Mouse (Mus musculus): Measurements from ENCODE around the gene Acvr1.

Acvr1 gene

DNA sequence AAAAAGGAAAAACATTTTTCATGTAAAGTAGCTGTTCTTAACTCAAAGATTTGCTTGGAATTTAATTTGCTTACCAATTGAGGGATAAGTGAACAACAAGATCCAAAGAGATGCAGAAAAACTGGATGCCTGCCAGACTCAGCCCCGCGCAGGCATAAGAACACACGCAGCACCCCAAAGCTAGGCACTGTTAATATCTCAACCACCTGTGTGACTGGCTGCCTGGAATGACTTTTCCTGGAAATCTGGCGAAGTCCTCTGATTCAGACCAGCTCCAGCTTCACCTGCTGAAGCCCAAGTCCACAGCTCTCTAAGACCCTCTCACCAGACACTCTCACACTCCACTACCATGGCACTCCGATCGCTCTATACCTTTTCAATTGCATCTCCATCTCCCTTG, 42.6 kb downstream of the Acvr1 start:
- in situ Hi-C loops (cut with MboI; ENCODE audit: unreplicated experiment in 2 of 2) = no loop called here

DNA sequence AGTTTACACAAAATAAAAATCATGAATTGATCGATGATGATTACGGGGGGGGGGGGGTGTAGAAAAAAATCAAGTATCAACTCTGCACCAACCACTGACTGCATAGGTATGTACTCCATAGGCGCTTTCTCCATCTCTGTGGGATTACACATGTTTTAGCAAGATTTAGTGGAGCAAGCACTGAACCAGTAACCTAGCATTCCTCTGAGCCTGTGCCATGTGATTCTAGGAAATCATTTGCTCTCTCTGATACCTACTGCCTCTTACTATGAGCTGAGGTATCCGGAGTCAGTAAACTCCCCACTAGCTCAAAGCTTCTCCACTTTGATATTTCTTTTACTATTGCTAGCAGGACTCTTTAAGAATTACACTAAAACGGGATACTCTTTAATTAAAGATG, 43.1 kb downstream of the Acvr1 start:
- in situ Hi-C loops (cut with MboI; ENCODE audit: unreplicated experiment in 2 of 2) = no loop called here

DNA sequence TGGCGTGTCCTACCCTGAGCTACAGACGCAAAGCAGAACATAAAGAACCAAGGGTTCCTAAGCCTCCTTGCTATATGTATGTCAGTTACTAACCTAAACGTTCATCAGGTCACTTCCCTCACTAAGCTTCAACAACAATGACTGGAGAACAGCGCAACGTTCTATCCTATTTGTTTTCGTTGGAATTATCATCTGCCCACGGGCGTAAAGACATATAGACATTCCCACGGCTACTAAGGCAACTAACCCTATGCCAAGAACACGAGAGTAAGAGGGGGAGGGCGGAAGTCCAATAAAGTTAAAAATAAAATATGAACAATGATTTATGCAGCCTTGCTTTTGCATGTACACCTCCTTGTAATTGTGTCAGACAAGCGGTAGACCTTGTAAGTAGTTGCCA, 43.9 kb downstream of the Acvr1 start:
- in situ Hi-C loops (cut with MboI; ENCODE audit: unreplicated experiment in 2 of 2) = no loop called here

DNA sequence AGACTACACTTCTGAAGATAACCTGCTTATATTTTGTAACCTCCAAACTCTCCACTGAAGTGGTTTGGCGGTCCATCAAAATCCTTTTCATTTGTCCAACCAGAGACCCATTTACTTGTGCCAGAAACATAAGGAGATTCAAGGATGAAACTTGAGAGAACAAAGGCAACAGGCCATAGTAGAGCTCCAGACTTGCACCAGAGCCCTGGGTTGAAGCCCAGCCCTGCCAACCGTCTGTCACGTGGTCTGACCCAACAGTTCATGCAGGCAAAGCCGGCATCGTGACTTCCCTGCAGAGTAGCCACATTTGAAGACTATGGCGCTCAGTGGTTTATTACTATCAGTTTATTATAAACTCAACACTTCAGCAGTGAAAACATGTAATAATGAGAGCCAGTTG, 45.3 kb downstream of the Acvr1 start:
- in situ Hi-C loops (cut with MboI; ENCODE audit: unreplicated experiment in 2 of 2) = no loop called here

DNA sequence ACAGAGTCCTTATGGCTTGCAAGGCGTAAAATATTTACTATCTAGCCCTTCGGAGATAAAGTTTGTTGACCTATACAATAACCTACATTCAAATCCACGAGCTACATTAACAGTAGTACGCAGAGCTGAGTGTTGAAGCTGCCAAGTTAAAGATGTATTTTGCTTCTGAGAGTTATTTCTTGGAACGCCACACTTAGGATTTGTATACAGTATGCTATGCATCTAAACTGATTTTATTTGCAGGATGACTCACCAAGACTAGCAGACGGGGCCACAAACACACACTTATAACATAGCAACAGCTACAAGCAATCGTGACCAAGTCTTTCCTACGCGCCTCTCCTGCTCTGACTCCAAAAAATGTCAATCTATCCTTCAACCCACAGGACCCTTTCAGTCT, 46.2 kb downstream of the Acvr1 start:
- in situ Hi-C loops (cut with MboI; ENCODE audit: unreplicated experiment in 2 of 2) = no loop called here

DNA sequence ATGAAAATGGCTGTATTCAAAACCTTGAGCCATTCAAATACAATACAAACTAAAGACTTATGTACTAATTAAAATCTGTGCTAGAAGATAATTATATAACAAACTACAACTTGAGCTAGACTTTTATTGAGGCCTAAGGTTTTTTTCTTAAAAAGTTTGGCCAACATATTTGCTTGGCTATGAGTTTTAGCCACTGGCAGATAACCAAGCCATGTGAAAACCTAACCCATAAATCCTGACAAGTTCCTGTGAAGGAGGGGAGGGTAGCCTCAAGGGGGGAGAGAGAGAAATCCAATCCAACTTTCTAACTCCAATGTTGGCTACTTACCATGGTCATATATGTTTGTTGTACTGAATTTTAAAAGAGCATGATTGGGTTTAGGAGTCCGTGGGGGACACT, 48.4 kb downstream of the Acvr1 start:
- in situ Hi-C loops (cut with MboI; ENCODE audit: unreplicated experiment in 2 of 2) = no loop called here

DNA sequence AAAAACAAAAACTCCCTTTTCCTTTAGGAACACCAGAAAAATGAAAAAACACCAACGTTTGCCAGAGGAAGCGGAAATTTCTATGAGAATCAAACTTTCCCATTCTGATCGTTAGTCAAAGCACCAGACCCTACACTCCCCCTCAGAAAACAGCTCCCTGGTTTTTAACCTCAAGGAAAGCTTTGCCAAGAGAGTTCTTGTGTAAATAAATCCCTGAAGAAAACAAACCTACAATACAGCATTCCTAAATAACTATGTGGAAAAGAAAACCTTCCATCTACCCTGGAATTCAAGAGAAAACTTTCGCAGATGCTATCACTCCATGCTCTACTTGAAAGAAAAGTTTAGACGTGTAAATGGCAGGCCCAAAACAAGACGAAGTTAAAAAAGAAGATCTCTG, 50.0 kb downstream of the Acvr1 start:
- in situ Hi-C loops (cut with MboI; ENCODE audit: unreplicated experiment in 2 of 2) = no loop called here

DNA sequence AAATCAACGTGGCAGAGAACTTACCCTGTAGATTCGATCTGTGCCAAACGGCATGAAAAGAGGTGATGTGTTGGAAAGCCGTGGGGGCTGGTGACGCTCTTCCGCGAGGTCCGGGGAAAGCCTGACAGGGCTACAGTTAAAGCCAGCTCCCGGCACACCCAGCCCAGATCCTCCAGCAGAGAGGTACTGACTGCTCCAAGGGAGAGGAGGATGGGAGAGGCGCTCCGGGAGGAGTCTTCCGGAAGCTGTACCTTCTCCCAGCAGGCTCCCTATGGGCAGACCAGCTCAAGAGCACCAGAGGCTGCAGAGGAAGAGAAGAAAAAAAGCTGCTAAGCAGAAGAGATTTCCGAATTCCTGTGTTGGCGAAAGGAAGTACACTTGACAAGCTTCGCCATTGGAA, 51.0 kb downstream of the Acvr1 start:
- in situ Hi-C loops (cut with MboI; ENCODE audit: unreplicated experiment in 2 of 2) = no loop called here

DNA sequence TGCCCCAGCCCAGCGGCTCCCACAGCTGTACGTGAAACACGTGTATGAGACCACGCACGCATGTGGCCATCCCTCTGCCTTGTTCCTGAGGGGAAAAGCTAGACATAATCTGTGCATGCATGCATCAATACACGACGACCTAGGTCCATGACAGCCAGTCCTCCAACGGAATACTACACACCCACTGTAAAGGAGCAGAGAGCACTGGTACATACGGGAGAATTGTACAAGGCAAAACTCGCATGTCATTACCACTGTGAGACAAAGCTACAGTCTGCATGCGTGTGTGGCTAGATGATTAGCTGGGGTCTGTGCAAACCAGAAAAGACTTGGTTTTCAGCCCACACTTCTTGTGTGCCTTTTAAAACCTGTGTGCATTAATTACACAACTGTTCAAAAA, 52.5 kb downstream of the Acvr1 start:
- in situ Hi-C loops (cut with MboI; ENCODE audit: unreplicated experiment in 2 of 2) = no loop called here

DNA sequence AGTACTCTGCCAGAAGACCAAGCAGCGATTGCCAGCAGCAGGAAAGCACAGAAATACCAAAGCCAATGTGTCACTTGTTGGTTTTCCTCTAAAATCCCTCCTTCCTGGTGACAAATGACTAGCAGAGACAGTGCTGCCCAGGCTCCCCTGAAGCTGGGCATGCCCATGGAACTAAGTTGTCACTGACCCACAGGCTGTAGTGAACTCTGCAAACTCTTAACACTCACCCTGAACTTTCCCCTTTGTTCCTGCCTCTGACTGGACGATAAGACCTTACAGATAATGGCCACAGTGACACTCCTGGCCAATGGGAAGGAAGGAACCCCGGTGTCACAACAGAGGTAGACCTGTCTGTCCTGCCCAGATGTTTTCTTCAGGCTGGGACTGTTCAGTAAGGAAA, 53.7 kb downstream of the Acvr1 start:
- in situ Hi-C loops (cut with MboI; ENCODE audit: unreplicated experiment in 2 of 2) = no loop called here

DNA sequence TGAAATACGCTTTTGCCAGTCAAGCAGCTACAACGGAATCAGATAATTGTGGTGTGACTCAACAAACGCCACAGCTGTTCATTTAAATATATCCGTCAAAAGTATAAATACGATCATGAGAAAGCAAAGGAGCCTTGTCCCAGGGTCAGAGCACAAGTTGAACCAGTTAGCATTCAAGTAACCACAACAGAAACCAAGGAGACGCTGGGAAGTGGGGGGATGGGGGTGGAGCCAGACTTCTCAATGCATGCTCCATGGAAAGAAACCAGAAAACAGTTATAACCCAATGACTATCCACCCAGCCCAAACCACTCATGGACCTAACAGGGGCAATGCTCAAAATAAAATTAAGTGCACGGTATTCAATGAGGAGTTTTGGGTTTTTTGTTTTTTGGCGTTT, 56.8 kb downstream of the Acvr1 start:
- in situ Hi-C loops (cut with MboI; ENCODE audit: unreplicated experiment in 2 of 2) = no loop called here

DNA sequence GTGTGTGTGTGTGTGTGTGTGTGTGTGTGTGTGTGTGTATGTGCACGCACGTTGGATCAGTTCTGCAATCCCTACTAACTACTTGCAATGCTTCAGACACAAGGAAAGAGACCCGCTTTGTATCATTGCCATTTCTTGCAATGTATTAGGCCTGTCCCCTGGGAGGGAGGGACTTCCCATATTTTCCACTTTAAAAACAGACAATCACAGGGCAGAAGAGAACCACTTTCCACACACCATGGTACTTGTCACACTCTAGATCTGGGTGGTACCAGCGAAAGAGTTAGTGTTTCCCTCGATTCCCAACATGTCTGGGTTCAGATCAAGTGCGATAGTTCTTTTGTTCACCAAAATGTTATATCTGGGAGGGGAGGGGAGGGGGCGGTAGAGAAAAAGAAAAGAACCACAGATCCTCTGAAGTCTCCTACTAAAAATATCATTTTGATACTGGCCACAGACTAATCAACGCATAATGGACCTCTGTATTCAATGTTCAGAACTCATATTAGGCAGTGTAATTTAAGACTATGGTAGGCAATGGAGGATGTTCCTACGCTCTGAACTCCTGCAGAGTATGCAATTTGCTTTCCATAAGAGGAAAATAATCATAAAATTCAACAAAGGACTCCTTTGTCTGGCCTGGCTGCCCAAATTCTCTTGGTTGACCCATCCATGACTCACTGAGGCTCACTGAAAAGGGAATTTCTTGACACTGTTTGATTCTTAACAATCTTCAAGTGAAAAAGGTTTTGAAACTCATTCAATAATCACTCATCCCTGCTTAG, 61.5 kb downstream of the Acvr1 start:
- in situ Hi-C loops (cut with MboI; ENCODE audit: unreplicated experiment in 2 of 2) = no loop called here

DNA sequence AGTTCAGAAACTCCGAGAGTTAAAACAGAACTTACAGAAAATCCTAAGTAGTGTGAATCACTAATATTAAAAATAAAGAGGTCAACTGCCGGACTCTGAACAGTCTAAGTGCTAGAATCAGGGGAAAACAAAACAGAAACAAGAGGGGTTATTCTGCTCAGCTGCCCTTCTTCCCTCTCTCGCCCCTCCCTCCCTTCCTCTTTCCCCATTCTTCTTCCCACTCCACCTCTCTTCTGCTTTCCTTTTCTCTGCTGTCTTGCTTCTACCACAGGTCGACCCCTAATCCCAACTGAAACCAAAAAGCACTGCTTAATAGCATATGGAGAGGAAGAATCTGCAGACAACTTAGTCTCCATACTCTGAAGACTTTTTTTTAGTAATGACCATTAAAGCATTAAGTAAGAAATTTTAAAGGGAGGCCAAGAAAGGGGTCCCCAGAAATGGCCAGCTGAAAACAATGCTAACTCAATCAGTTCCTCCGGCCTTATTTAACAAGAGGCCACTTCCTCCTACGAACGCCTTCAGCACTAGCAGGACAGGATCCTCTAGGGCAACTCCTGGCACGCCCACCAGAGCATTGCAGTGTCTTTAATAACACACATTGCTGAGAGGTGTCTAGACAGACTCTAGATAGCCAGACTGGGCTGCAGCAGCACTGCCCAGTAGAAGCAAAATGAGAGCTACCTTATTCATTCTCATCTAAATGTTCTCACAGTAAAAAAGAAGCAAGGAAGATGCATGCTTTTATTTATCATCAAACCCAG, 70.1 kb downstream of the Acvr1 start:
- in situ Hi-C loops (cut with MboI; ENCODE audit: unreplicated experiment in 2 of 2) = no loop called here

DNA sequence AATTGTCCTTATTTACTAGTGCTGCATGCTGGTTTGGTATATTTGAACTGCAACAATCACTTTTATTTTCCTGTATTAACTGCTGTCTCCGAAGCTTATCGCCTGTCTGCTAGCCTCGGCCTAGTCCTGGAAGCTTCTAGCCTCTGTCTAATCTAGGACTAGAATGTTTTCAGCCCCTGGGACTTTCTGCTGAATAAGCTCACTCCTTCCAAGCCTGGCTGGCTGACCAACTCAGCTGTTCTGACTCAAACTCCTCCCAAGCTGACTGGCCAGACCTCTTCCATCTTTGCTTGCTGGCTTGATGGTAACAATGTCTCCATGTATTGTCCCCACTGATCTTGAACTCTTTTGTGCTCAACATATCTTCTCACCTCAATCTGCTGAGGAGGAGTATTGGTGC, 71.7 kb downstream of the Acvr1 start:
- in situ Hi-C loops (cut with MboI; ENCODE audit: unreplicated experiment in 2 of 2) = no loop called here

DNA sequence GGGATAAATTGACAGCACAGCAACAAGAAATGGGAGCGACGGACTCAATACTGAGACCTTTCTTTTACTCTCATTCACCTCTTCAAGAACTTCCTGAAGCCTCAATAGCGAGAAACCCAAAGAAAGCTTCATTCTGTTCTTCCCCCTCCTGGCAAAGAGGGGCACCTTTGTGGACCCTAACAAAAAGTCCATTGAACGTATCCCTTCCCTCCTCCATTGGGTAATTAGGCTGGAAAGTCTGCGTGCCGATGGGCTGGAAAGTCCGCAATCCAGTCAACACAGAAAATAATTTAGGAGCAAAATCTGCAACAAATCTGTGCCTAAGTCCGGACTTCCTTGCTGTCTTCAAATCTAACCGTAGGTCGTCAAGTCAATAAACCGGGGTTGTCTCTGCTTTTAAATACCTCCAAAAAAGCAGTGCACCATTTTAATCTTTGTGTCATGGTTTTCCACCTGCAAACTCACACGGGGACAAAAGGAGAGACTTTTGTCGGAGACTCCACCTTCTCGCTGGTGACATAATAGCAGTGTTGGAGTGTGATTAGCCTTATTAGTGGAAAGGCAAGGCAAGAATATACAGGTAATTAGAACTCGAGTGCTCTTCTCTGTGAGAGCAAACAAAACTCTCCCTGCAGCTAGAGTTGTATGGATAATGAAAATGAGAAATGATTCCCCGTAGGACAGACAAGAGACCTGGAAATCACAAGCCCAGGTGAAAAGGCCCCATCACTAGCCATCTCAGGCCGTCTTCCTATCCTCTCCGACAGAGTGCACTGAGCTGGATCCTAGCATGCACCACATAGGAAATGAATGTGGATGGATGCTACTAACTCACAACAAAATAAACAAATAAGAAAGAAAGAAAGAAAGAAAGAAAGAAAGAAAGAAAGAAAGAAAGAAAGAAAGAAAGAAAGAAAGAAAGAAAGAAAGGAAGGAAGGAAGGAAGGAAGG, 73.0 kb downstream of the Acvr1 start:
- in situ Hi-C loops (cut with MboI; ENCODE audit: unreplicated experiment in 2 of 2) = no loop called here

DNA sequence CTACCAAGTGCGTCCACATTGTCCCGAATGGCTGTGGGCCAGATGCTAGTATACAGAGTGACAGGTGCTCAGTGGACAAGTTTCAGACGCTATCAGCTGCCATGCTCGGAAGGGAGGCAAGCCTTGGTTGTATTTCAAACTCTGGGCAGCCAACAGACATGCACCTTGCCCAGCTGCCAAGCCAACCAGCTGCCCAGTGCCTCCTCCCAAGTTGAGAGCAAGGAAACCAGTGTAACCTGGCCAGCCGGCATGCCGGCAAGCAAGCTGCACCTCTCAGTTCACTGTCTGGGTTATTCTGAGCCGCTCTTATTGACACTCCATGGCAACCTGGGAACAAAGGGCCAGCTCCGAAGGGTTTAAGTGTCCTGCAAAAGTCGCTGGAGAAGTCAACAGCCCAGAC, 77.7 kb downstream of the Acvr1 start:
- in situ Hi-C loops (cut with MboI; ENCODE audit: unreplicated experiment in 2 of 2) = no loop called here

DNA sequence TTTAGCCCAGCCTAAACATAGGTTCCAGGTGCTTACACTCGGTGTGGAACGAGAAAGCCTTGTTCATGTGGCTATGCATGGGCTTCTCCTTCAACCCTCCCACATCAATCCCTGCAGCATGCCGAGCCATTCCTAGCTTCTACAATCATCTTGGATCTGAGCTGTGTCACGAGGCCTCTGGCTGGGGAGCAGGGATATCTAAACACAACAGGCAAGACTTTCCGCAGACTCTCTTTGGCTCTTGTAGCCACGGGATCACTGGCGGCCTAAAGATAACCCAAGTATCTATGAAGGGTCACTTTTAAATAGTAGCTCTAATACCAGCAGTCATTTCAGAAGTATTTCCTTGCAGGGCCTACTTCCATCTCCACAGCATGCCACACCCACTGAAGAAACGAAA, 78.6 kb downstream of the Acvr1 start:
- in situ Hi-C loops (cut with MboI; ENCODE audit: unreplicated experiment in 2 of 2) = no loop called here

DNA sequence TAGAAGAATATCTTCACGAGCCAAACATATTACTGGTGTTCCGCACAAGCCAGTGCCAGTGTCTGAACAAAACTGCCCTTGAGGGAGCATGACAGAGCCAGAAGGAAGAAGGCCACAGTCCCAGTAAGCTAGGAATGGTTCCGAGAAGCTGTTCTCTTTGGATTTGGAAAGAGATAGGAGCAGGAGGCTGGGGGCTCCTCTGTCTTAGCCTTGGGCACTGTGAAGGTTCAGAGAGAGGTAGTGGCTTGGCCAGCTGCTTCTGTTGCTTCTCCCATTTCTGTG, 79.7 kb downstream of the Acvr1 start:
- in situ Hi-C loops (cut with MboI; ENCODE audit: unreplicated experiment in 2 of 2) = no loop called here

DNA sequence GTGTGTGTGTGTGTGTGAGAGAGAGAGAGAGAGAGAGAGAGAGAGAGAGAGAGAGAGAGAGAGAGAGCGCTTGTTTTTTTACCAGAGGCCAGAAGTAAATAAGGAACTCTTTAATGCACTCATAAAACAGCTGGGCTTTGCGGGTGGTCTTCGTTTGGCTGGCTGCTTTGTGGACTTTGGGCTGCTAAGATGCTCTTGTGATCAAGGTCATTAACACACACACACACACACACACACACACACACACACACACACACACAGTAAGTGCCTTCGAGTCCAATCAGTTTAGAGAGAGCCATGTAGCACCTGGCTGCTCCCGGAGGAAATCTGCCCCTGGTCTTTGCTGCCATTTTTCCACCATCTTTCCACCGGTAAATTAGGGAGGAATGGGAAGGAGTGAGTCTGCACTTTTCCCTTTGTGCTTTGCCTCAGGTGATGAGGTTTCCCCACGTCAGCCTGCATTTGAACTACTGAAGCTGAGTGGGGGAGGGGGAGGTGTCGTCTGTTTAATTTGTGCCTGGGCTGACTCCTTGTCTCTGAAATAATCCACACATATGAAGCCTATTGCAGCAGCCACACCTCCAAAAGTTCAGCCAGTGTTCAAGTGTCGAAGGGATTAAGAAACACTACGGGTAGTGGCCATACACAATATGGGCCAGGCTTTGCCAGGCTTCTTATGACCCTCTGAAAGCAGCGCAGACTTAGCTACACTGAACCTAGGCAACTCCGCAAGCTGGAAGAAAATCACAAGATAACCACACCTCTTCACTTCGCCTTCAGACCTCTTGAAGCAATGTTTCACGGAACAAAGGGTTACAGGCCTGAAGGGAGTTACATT, 80.3 kb downstream of the Acvr1 start:
- in situ Hi-C loops (cut with MboI; ENCODE audit: unreplicated experiment in 2 of 2) = no loop called here

DNA sequence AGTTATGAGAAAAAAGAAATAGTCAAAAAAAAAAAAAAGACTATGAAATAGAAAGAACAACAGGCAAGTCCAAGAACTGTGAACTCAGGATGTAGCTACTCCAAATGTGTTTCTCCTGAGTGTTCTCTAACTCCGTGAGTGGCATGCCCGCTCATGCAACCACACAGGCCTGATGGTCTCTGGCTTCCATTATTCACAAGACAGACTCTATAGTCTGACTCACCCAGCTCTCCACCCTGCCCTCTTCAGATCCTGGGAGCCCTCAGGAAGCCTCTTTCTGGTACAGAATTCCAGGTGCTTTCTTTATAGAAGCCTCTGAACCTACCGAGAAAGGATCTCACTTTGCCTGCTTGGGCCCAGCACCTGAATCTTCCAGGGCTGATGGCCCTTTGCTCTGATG, 81.3 kb downstream of the Acvr1 start:
- in situ Hi-C loops (cut with MboI; ENCODE audit: unreplicated experiment in 2 of 2) = no loop called here

DNA sequence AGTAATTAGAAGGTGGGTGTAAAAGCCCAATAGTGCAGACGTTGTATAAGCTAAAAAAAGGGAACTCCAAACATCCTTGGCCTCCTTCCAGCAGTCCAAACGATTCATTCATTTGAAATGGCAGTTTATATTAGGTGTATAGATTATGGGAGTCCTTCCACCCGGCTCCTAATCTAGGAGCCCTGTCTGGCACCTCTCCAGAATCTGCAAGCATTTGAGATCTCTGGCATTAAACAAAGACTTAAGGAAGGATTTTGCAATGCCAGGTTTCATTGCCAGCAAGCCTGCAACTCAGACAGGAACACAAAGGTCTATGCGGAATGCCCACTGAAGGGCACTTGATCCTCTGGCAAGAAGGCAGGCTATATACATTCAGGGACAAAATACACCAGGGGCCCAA, 81.8 kb downstream of the Acvr1 start:
- in situ Hi-C loops (cut with MboI; ENCODE audit: unreplicated experiment in 2 of 2) = no loop called here
